Mouse (Mus musculus) liver, embryonic 14.5 days (tissue): Measurements from ENCODE around the gene Cactin. TPM values are rescaled to one million over a fixed set of nuclear protein-coding genes. Genes with fewer than 3 reads are reported as not detected.

ENCODE experiments used
- ATAC-seq: fragments of 200-750 bp; cut with Nextera tagmentation; 2 replicates; pipeline ENCODE4 v1.8.0; 2017; ENCODE audit warnings: moderate number of reproducible peaks, mild to moderate bottlenecking, moderate library complexity; ENCODE audit not compliant: insufficient read depth
- DNase-seq, 3 experiments: peaks; one replicate each; pipeline ENCODE4 v3.0.0-alpha.2; 2012 to 2013; ENCODE audit warnings: low read depth in 3 of 3, low spot score in 3 of 3
- H3K27ac ChIP-seq: fragments of 300-500 bp; sonication (generic); 2 replicates; pipeline ENCODE4 v1.5.1; 2014; ENCODE audit warnings: moderate library complexity, mild to moderate bottlenecking, control low read depth, inconsistent platforms
- H3K27me3 ChIP-seq: fragments of 300-500 bp; sonication (generic); 2 replicates; pipeline ENCODE4 v1.6.1; 2014; ENCODE audit warnings: mild to moderate bottlenecking, low read length, moderate library complexity; ENCODE audit not compliant: control insufficient read depth, insufficient read depth
- H3K36me3 ChIP-seq: fragments of 300-500 bp; sonication (generic); replicated peaks from 2 replicates; pipeline ENCODE4 v1.6.1; 2014; ENCODE audit warnings: low read depth; ENCODE audit not compliant: control insufficient read depth, insufficient read depth
- H3K4me1 ChIP-seq, 2 experiments: fragments of 200-500 bp in 1 of 2; fragments of 300-500 bp in 1 of 2; sonication (generic) in 1 of 2; replicated peaks; 2 replicates each; pipeline ENCODE4 v1.6.1; 2012 to 2014; ENCODE audit warnings: antibody characterized with exemption in 1 of 2, inconsistent platforms in 1 of 2, low read length in 1 of 2; ENCODE audit not compliant: control insufficient read depth in 2 of 2, insufficient read depth in 2 of 2
- H3K4me2 ChIP-seq: fragments of 300-500 bp; sonication (generic); 2 replicates; pipeline ENCODE4 v1.6.1; 2014; ENCODE audit warnings: low read depth, mild to moderate bottlenecking, control low read depth, moderate library complexity
- H3K4me3 ChIP-seq, 2 experiments: fragments of 200-500 bp in 1 of 2; fragments of 300-500 bp in 1 of 2; sonication (generic) in 1 of 2; 2 replicates each; pipeline ENCODE4 v1.5.1; 2012 to 2014; ENCODE audit warnings: low read depth in 2 of 2, low read length in 2 of 2, mild to moderate bottlenecking in 2 of 2, control low read depth in 1 of 2, inconsistent platforms in 1 of 2, moderate library complexity in 1 of 2; ENCODE audit not compliant: insufficient read depth in 1 of 2
- H3K9ac ChIP-seq: fragments of 300-500 bp; sonication (generic); replicated peaks from 2 replicates; pipeline ENCODE4 v1.6.1; 2014; ENCODE audit warnings: mild to moderate bottlenecking, control low read depth, moderate library complexity
- H3K9me3 ChIP-seq: fragments of 300-500 bp; sonication (generic); 2 replicates; pipeline ENCODE4 v1.6.1; 2016; ENCODE audit warnings: low read length, mixed read lengths; ENCODE audit not compliant: control insufficient read depth
- CTCF ChIP-seq: IDR thresholded peaks from 2 replicates; pipeline ENCODE4 v1.5.1; 2016; ENCODE audit warnings: antibody characterized with exemption, low read depth, control low read depth
- EP300 ChIP-seq: IDR thresholded peaks from 2 replicates; pipeline ENCODE4 v1.6.1; 2016; ENCODE audit warnings: antibody characterized with exemption, low read depth
- WGBS: fragments of 180-500 bp; shearing (Covaris S2); extraction: QIAGEN DNeasy Blood & Tissue Kit; methylation state at CpG from one replicate; pipeline ENCODE4 v1.1.7; 2014; ENCODE audit not compliant: insufficient replicate concordance; 5-methylcytosine and 5-hydroxymethylcytosine counted together
- polyA plus RNA-seq, 2 experiments: library from polyadenylated mRNA; depleted of rRNA in 1 of 2; stranded (reverse) in 1 of 2; unstranded in 1 of 2; fragments of >200 nt; fragmentation: Nextera tagmentation in 1 of 2; extraction: Ambion mirVana in 1 of 2; gene quantifications; 2 replicates each; pipeline versions ENCODE4 v1.2.1 to v1.2.3; 2012 to 2014

Cactin gene
- polyA plus RNA-seq, 2 experiments, result 12.1 to 24.3 TPM

DNA sequence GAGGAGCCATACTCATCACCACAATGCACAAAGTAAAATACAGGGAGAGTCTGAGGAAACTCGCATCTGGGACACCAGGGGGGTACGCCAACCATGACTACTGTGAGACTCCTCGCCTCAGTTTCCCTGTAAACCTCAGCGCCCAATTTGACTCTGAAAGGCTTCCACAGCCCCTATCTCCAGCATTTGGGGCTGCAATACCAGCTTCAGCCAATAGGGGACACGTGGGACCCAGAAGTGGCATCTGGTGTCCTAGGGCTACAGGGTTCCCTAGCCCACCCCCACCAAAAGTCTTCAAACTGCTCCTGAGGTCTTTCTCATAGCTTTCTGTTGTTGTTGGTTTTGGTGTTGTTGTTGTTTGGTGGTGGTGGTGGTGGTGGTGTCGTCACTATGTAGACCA is 32.3 kb upstream of the Cactin start:
- TF ChIP-seq CTCF, result peak; percentile 80
- no peak for TF ChIP-seq EP300
- no peaks in the 10 kb centered on the region for H3K9me3 ChIP-seq
- no peak overlapping the region for H3K27ac ChIP-seq
- DNase-seq, result no peak
- no peaks in the 10 kb centered on the region for H3K36me3 ChIP-seq
- H3K4me2 ChIP-seq, result no peak overlapping the region
- no peak overlapping the region for H3K9ac ChIP-seq
- 21% methylated on average over 6 of the region's 6 CpGs for WGBS
- H3K27me3 ChIP-seq, result peaks cover 21% of the 10 kb centered on the region
- ATAC-seq, result no peak
- peaks cover 10 to 20% of the 10 kb centered on the region in 2 experiments; a peak in 3 of 4 replicates for H3K4me1 ChIP-seq
- no peak overlapping the region for H3K4me3 ChIP-seq

DNA sequence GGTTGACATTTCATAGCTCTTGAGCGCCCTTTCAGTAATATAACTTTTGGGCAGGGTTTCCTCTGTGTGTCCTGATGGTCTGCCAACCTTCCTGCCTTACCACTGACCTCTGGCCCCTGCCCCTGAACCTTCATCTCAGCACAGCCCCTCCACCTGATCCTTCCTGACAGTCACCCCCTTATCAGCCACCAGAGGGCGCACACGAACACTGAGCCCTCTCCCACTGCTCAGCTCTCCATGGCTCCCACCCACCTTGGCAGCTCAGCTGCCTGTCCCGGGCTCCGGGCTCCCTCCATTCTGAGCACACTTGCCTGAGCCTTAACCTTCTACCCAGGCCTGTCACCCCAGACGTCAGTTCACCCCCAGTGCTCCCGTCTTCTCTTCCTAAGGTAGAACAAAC is 31.6 kb upstream of the Cactin start:
- 8% methylated on average over 7 of the region's 7 CpGs for WGBS
- Histone ChIP-seq H3K9me3 (no peaks in the 10 kb centered on the region), H3K36me3 (no peaks in the 10 kb centered on the region), H3K4me2 (no peak overlapping the region), H3K4me3 (no peak overlapping the region), H3K27ac (no peak overlapping the region), H3K4me1 (peaks cover 15 to 27% of the 10 kb centered on the region in 2 experiments), H3K9ac (no peak overlapping the region), H3K27me3 (peaks cover 14% of the 10 kb centered on the region)
- peak in 1 of 3 experiments; percentile 47 for DNase-seq
- TF ChIP-seq EP300, result no peak
- peak; percentile 96 for TF ChIP-seq CTCF
- no peak for ATAC-seq

DNA sequence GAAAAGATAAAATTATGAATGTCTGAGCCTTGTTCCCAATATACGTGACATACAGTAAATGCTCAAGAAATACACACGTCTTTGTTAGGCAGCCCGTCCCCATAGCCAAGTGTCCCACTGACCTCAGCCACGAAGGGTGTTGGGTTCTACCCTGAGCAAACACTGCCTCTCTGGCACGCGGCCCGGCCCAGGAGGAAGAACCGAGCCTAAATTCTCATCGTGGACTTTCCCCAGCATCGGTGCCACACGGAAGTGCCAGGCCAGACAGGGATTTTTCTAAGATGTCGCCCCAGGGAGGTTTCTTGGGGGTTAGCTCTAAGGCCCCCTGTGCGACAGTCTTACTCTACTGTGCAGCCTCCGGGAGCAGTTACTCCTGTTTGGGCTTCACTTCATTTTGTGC is 31.1 kb upstream of the Cactin start:
- Histone ChIP-seq H3K4me2 (no peak overlapping the region), H3K4me1 (peaks cover 19 to 32% of the 10 kb centered on the region in 2 experiments)
- no peak for DNase-seq

DNA sequence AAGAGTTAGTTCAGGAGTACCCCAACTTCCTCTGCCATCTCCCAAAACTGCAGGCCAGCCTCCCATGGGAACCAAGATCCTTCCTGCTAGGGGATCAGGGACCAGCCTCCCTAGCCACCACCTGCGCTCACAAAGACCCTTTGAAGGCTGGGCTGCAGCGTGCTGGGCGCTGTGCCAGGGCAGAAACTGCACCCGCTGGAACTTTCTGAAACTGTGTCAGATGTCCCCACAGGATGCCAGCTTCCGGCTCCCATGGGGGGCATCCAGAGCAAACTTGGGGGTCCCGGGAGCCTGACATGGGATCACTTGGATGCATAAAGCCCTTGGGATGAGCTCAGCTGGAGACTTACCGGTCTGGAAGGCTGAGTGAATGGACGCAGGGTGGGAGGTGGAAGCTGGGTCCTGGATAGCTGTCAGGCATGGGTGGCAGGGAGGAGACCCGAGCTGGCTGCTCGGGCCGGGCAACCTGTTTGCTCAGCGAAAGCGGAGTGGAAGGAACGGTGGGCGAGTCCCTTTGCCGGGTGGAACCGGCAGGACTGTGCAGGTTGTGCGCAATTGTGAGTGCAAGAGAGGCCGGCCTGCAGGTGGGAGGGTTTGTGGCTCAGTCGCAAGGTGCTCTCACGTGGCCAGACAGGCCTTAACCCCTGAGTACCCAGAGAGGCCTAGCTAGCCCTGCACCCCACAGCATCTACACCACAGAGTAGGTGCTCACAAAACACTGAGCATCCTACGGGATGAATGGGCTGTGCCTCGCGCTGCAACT is 30.0 kb upstream of the Cactin start:
- Histone ChIP-seq H3K9ac (no peak overlapping the region), H3K9me3 (no peaks in the 10 kb centered on the region), H3K27ac (no peak overlapping the region), H3K4me2 (no peak overlapping the region), H3K36me3 (no peaks in the 10 kb centered on the region), H3K4me3 (no peak overlapping the region), H3K27me3 (no peaks in the 10 kb centered on the region; the same call in 1 of the 2 replicates), H3K4me1 (peaks cover 17 to 35% of the 10 kb centered on the region in 2 experiments)
- no peak for TF ChIP-seq EP300
- TF ChIP-seq CTCF, result no peak
- DNase-seq (no peak), ATAC-seq (no peak)
- WGBS, result 52% methylated on average over 24 of the region's 24 CpGs

More for the DNA sequence above, 31.1 kb upstream of the Cactin start:
- WGBS, result 59% methylated on average over 14 of the region's 14 CpGs
- Histone ChIP-seq H3K4me3 (no peak overlapping the region), H3K36me3 (no peaks in the 10 kb centered on the region), H3K27me3 (peaks cover 9% of the 10 kb centered on the region), H3K9ac (no peak overlapping the region), H3K9me3 (no peaks in the 10 kb centered on the region), H3K27ac (no peak overlapping the region)
- no peak for ATAC-seq
- TF ChIP-seq CTCF, result no peak
- TF ChIP-seq EP300, result no peak

DNA sequence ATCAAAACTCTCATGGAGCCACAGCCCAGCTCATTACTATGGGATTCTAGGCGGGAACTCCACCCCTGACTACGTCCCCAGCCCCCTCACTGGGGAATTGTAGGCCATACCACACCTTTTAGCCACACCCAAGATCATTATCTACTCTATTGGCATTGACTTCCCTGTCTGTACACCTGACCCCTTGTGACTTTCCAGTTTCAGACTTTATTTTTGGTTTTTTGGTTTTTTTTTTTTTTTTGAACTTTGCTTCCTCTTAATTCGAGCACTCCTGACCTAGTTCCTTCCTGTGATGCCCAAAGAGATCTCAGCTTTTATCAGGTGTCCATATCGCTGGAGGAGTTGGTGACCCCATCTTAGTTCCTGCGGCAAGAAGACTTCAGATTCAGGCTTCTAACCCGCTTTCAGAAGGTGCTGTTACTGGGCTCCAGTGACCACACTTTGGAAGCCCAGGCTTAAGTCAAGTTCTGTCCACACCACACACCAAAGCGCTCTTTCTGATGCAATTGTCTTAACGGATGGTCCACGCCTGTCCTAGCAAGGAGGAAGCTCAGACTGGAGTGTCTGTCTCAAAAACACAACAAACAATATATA is 29.3 kb upstream of the Cactin start, which contains the start of gene Tjp3:
Tjp3 (minus strand) TSS at position 71 of the 594 bp plus-strand sequence.
- Histone ChIP-seq H3K36me3 (no peaks in the 10 kb centered on the region), H3K4me2 (peak within 1 kb of the TSS; percentile 5; the same call in 1 of the 2 replicates), H3K4me1 (peaks cover 14 to 28% of the 10 kb centered on the region in 2 experiments), H3K9me3 (no peaks in the 10 kb centered on the region), H3K9ac (no peak within 1 kb of the TSS), H3K27me3 (no peaks in the 10 kb centered on the region; the same call in 1 of the 2 replicates), H3K27ac (no peak within 1 kb of the TSS), H3K4me3 (no peak within 1 kb of the TSS)
- WGBS, result 47% methylated on average over 9 of the region's 9 CpGs
- no peak for DNase-seq
- TF ChIP-seq CTCF (no peak), EP300 (no peak)
- no peak for ATAC-seq
